Mouse (Mus musculus) embryonic fibroblast, embryonic 13.5 days (primary cell): ENCODE data around the gene Adgrb2. TPM values are rescaled to one million over a fixed set of nuclear protein-coding genes. Genes with fewer than 3 reads are reported as not detected.
A peak's percentile ranks its signal among the peaks of the same experiment; 100 is the strongest.

Experiments used
- H3K27ac ChIP-seq: 2 replicates; pipeline ENCODE4 v1.5.1; 2012; ENCODE audit warnings: low read length, control low read depth, inconsistent platforms; ENCODE audit not compliant: insufficient read depth
- H3K4me1 ChIP-seq: 2 replicates; pipeline ENCODE4 v1.6.1; 2011; ENCODE audit warnings: low read length; ENCODE audit not compliant: control insufficient read depth, insufficient read depth
- H3K4me3 ChIP-seq: 2 replicates; pipeline ENCODE4 v1.5.1; 2011; ENCODE audit warnings: mild to moderate bottlenecking, control low read depth, low read length; ENCODE audit not compliant: insufficient read depth
- CTCF ChIP-seq: IDR thresholded peaks from 2 replicates; pipeline ENCODE4 v1.5.1; 2011; ENCODE audit warnings: mild to moderate bottlenecking, control low read depth, low read length, moderate library complexity, borderline replicate concordance; ENCODE audit not compliant: insufficient read depth
- POLR2A ChIP-seq: IDR thresholded peaks from 2 replicates; pipeline ENCODE4 v1.6.1; 2011; ENCODE audit warnings: low read depth, mild to moderate bottlenecking, control low read depth, low read length, moderate library complexity
- polyA plus RNA-seq: library from polyadenylated mRNA; stranded (reverse); fragments of >200 nt; gene quantifications from 2 replicates; pipeline ENCODE4 v1.2.4, GENCODE M21; 2011; ENCODE audit warnings: low read depth; ENCODE audit not compliant: missing spikeins, insufficient read length

Gene Adgrb2
- polyA plus RNA-seq, 1 experiment: 3.7 TPM

- TF ChIP-seq CTCF: no peak
- no peak for TF ChIP-seq POLR2A
Measured at GRCm38 (mm10) chr4:130023511-130024231, 39.0 kb downstream of the Adgrb2 start.

DNA sequence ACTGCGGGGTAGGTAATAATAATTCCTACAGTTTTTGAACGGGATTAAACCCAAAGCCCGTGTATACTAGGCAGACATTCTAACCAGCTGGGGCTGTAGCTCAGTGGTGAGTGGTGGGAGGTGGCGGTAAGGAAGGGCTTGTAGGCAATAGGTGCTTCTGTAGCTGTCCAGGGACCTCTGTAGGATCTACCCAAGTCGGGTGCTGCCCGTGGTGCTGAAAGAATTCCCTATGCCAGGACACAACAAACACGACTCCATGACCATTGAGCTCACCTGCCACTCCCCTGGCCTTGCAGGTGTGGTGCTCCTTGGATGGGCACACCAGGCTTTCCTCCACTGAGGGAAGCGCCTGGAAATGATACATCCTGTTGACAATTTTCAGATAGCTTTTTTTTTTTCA lies 40.9 kb downstream of the Adgrb2 start:
- Histone ChIP-seq H3K27ac (no peak overlapping the region), H3K4me1 (no peaks in the 10 kb centered on the region), H3K4me3 (no peak overlapping the region)
- TF ChIP-seq CTCF (no peak), POLR2A (no peak)

More at GRCm38 (mm10) chr4:130023511-130024231, 39.0 kb downstream of the Adgrb2 start:
- H3K4me1 ChIP-seq: no peaks in the 10 kb centered on the region
- peak overlapping the region; percentile 52; the same call in 1 of the 2 replicates for H3K27ac ChIP-seq
- no peak overlapping the region for H3K4me3 ChIP-seq

GRCm38 (mm10) chr4:130031146-130031545 lies 46.5 kb downstream of the Adgrb2 start:
- Histone ChIP-seq H3K4me3 (no peak overlapping the region), H3K27ac (no peak overlapping the region), H3K4me1 (no peaks in the 10 kb centered on the region; the same call in 1 of the 2 replicates)
- no peak for TF ChIP-seq CTCF
- TF ChIP-seq POLR2A: no peak

DNA sequence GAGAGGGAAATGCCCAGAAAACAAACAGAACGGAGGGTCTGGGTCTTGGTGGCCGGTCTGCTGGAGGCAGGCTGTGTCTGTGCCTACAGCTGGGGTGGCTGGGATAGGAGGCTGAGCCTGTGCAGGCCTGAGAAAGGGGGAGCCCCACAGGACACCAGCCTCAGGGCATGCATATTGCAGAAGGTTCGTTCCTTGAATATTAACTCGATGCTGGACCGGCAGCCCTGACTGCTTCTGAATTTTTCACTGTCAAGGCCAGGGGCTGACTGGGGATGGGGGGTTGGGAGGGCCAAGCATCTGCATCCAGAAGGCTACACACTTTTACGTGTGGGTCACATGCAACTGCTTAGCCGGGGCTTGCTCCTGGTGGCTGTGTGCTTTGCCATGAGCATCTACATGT lies 48.8 kb downstream of the Adgrb2 start:
- Histone ChIP-seq H3K4me3 (no peak overlapping the region), H3K27ac (no peak overlapping the region), H3K4me1 (peaks cover 11% of the 10 kb centered on the region)
- TF ChIP-seq POLR2A (no peak), CTCF (no peak)

GRCm38 (mm10) chr4:130036112-130036511 lies 51.4 kb downstream of the Adgrb2 start:
- H3K4me3 ChIP-seq: no peak overlapping the region
- H3K27ac ChIP-seq: peak overlapping the region; percentile 71
- peaks cover 11% of the 10 kb centered on the region for H3K4me1 ChIP-seq
- TF ChIP-seq CTCF: peak; percentile 79
- 0 out of 2 replicates have a peak, but pooled peaks have one; percentile 22 for TF ChIP-seq POLR2A

DNA sequence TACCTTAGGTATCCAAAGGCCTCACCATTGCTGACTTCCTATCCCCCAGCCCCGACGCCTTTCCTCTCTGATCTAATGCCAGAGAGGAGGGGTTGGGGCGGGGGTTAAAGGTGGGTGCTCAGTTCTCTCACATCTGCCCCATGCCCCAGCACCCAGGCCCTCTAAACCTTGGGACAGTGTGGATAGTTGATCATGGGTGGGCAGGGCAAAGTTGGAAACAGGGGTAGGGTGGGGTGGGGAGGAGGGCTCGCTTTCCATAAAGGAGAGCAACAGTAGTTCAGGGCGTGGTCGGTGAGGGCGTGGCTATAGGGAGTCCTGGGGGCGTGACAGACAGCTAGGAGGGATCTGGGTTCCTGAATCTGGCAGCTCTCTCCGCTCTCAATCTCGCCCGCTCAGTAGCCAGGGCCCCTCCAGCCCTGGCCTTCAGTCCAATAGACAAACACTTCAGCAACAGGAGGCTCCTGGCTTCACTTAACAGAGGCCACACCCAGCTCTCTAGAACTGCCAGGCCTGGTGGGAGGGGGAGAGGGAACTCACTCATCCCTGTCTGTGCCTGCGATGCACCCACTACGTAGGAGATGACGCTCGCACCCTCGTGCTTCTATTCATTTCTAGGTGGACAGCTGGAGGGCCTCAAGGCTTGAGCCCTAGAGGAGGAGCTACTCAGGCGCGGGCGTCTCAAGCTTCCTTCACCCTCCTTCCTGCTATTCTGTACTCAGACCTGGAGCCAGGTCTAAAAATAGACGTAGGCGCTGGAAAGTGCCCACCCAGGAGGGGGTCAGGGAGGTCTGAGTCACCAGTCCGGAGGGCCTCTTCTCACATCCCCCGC lies 52.1 kb downstream of the Adgrb2 start:
- peaks cover 11% of the 10 kb centered on the region for H3K4me1 ChIP-seq
- H3K27ac ChIP-seq: peak overlapping the region; percentile 71
- no peak for TF ChIP-seq CTCF
- TF ChIP-seq POLR2A: peak; percentile 41; the same call in 1 of the 2 replicates
- no peak overlapping the region for H3K4me3 ChIP-seq

DNA sequence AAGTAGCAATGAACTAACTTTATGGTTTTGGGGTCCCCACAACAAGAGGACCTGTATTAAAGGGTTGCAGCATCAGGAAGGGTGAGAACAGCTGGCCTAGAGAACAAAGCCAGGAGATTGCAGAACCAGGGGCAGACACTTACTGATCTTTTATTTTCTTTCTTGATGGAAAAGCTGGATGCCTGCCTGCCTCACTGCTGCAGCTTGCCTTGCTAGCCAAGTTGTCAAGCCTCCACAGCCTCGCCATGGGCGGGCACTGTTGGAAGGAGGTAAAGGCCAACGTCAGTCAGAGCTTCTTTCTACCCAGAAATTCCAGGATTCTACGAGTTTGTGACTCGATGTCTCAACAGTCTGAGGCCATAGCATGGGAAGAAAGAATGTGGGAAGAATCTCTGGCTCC lies 54.7 kb downstream of the Adgrb2 start:
- Histone ChIP-seq H3K4me3 (no peak overlapping the region), H3K4me1 (peaks cover 11% of the 10 kb centered on the region), H3K27ac (no peak overlapping the region)
- TF ChIP-seq POLR2A: no peak
- TF ChIP-seq CTCF: no peak

DNA sequence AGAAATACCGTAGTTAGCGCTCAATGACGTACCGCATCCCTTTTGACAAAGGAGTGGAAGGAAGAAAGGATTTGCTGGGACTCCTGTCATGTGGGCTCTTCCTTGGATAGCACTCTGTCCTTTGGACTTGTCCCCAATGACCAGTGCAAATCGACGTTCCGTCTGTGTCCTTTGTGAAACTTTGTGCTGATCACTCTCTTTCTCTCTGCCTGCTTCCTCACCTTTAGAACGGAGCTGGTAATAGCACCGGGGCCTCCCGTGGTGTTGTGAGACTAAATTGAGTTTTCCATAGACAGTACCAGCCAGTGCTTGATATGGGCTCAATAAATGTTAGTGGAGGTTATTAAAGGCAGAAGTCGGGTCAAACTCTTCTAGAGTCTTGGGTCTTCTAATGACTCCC lies 56.4 kb downstream of the Adgrb2 start:
- peaks cover 11% of the 10 kb centered on the region for H3K4me1 ChIP-seq
- TF ChIP-seq POLR2A: no peak
- no peak for TF ChIP-seq CTCF
- no peak overlapping the region for H3K27ac ChIP-seq
- no peak overlapping the region for H3K4me3 ChIP-seq

- Histone ChIP-seq H3K4me1 (peaks cover 6% of the 10 kb centered on the region), H3K27ac (no peak overlapping the region)
- no peak for TF ChIP-seq CTCF
- no peak for TF ChIP-seq POLR2A
Measured at GRCm38 (mm10) chr4:130044211-130044610, 59.5 kb downstream of the Adgrb2 start.

GRCm38 (mm10) chr4:130045609-130046008 lies 60.9 kb downstream of the Adgrb2 start:
- TF ChIP-seq CTCF (no peak), POLR2A (peak; percentile 44; the same call in 1 of the 2 replicates)
- peak overlapping the region; percentile 58 for H3K27ac ChIP-seq
- H3K4me1 ChIP-seq: peaks cover 17% of the 10 kb centered on the region
- H3K4me3 ChIP-seq: no peak overlapping the region

More at GRCm38 (mm10) chr4:130044211-130044610, 59.5 kb downstream of the Adgrb2 start:
- H3K4me3 ChIP-seq: no peak overlapping the region
